Mouse (Mus musculus): ENCODE measurements at regions not wholly inside any gene's neighbourhood (a gene's known extent, or its start where the extent isn't known, plus 50 kb on each side); places are given as distances from the start of the nearest gene placed in this dataset.

DNA sequence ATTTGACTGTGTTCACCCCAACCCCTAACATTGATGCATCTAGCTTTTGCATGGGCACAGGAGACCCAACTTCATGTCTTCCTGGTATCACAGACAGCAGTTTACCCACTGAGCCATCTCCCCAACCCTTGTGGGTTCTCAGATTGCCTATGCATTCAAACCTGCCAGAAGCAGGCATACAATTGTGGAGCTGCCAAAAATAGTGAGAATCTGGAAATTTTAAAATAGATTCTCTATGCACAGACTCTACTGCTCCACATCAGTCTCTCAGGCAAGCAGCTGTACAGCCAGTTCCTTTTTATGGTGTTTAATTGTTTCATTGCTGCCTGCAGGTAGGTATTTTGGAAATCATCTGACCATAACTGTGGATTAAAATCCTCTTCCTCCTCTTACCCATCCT is 129.9 kb upstream of the Gls start:
- TF ChIP-seq POLR2A (IDR thresholded peaks at IDR 0.05; ENCODE audit: low read depth, low read length) (no peak), CTCF (conservative IDR thresholded peaks at IDR 0.05; ENCODE audit: insufficient read depth, insufficient read length, low read depth, low read length) (no peak)
